Mouse (Mus musculus) neural tube, embryonic 11.5 days (tissue): Measurements from ENCODE around the gene Ackr1. TPM values are rescaled to one million over a fixed set of nuclear protein-coding genes. Genes with fewer than 3 reads are reported as not detected.

Source experiments
- ATAC-seq: fragments of 200-750 bp; cut with Nextera tagmentation; 2 replicates; pipeline ENCODE4 v1.8.0; 2017; ENCODE audit warnings: moderate number of reproducible peaks, mild to moderate bottlenecking, moderate TSS enrichment, moderate library complexity; ENCODE audit not compliant: insufficient read depth, low FRiP score, low TSS enrichment
- DNase-seq: peaks from one replicate; pipeline ENCODE4 v3.0.0-alpha.2; 2015; ENCODE audit warnings: low spot score
- H3K27ac ChIP-seq: fragments of 300-500 bp; sonication (generic); 2 replicates; pipeline ENCODE4 v1.5.1; 2014; ENCODE audit warnings: low read depth, mild to moderate bottlenecking, low read length
- H3K27me3 ChIP-seq: fragments of 300-500 bp; sonication (generic); 2 replicates; pipeline ENCODE4 v1.6.1; 2014; ENCODE audit warnings: mild to moderate bottlenecking, low read length, mixed read lengths; ENCODE audit not compliant: control insufficient read depth, insufficient read depth
- H3K36me3 ChIP-seq: fragments of 300-500 bp; sonication (generic); 2 replicates; pipeline ENCODE4 v1.6.1; 2014; ENCODE audit warnings: mild to moderate bottlenecking, low read length, moderate library complexity, mixed read lengths; ENCODE audit not compliant: control insufficient read depth, insufficient read depth
- H3K4me1 ChIP-seq: fragments of 300-500 bp; sonication (generic); 2 replicates; pipeline ENCODE4 v1.6.1; 2014; ENCODE audit warnings: low read length, mixed read lengths; ENCODE audit not compliant: control insufficient read depth, insufficient read depth
- H3K4me2 ChIP-seq: fragments of 300-500 bp; sonication (generic); 2 replicates; pipeline ENCODE4 v1.6.1; 2014; ENCODE audit warnings: low read depth, mild to moderate bottlenecking, moderate library complexity
- H3K4me3 ChIP-seq: fragments of 300-500 bp; sonication (generic); 2 replicates; pipeline ENCODE4 v1.5.1; 2014; ENCODE audit warnings: low read depth, low read length
- H3K9ac ChIP-seq: fragments of 300-500 bp; sonication (generic); 2 replicates; pipeline ENCODE4 v1.6.1; 2014; ENCODE audit warnings: mild to moderate bottlenecking, low read length
- H3K9me3 ChIP-seq: fragments of 300-500 bp; sonication (generic); 2 replicates; pipeline ENCODE4 v1.6.1; 2016; ENCODE audit warnings: low read length; ENCODE audit not compliant: control insufficient read depth
- WGBS: fragments of 180-500 bp; shearing (Covaris S2); extraction: QIAGEN DNeasy Blood & Tissue Kit; methylation state at CpG from one replicate; pipeline ENCODE4 v1.1.7; 2014; 5-methylcytosine and 5-hydroxymethylcytosine counted together
- polyA plus RNA-seq: library from polyadenylated mRNA; unstranded; fragments of >200 nt; fragmentation: Nextera tagmentation; extraction: Ambion mirVana; gene quantifications from 2 replicates; pipeline ENCODE4 v1.2.1, GENCODE M21; 2014

The Ackr1 gene
- polyA plus RNA-seq, 1 experiment from 2014 or later: 7.4 TPM

GRCm38 (mm10) chr1:173337008-173337407 is 3.5 kb upstream of the Ackr1 start:
- Histone ChIP-seq H3K4me2 (no peak overlapping the region), H3K27ac (no peak overlapping the region)
- WGBS: 91% methylated on average over 10 of the region's 10 CpGs

GRCm38 (mm10) chr1:173335903-173336302 is 2.4 kb upstream of the Ackr1 start:
- Histone ChIP-seq H3K9me3 (no peaks in the 10 kb centered on the region), H3K9ac (no peak overlapping the region), H3K27ac (0 out of 2 replicates have a peak overlapping the region, but pooled peaks have one; percentile 14), H3K4me1 (0 out of 2 replicates have a peak, but pooled peaks cover 2% of the 10 kb centered on the region), H3K4me2 (no peak overlapping the region), H3K4me3 (no peak overlapping the region), H3K36me3 (no peaks in the 10 kb centered on the region), H3K27me3 (no peaks in the 10 kb centered on the region)
- DNase-seq: no peak
- WGBS: 66% methylated on average over 11 of the region's 11 CpGs
- peak; percentile 10; the same call in 1 of the 2 replicates for ATAC-seq

More at GRCm38 (mm10) chr1:173337008-173337407, 3.5 kb upstream of the Ackr1 start:
- Histone ChIP-seq H3K4me1 (0 out of 2 replicates have a peak, but pooled peaks cover 2% of the 10 kb centered on the region), H3K36me3 (no peaks in the 10 kb centered on the region), H3K27me3 (no peaks in the 10 kb centered on the region), H3K4me3 (no peak overlapping the region), H3K9me3 (no peaks in the 10 kb centered on the region), H3K9ac (no peak overlapping the region)
- ATAC-seq: no peak
- DNase-seq: no peak

GRCm38 (mm10) chr1:173332418-173332817 is 1.1 kb downstream of the Ackr1 start:
- H3K36me3 ChIP-seq: no peaks in the 10 kb centered on the region
- H3K9me3 ChIP-seq: no peaks in the 10 kb centered on the region
- no peaks in the 10 kb centered on the region for H3K27me3 ChIP-seq
- DNase-seq (no peak), ATAC-seq (no peak)
- 90% methylated on average over 5 of the region's 5 CpGs for WGBS
- H3K4me3 ChIP-seq: no peak overlapping the region
- H3K4me2 ChIP-seq: no peak overlapping the region
- no peak overlapping the region for H3K27ac ChIP-seq
- no peak overlapping the region for H3K9ac ChIP-seq
- H3K4me1 ChIP-seq: 0 out of 2 replicates have a peak, but pooled peaks cover 2% of the 10 kb centered on the region

- Histone ChIP-seq H3K4me3 (no peak overlapping the region), H3K4me1 (no peaks in the 10 kb centered on the region), H3K9ac (no peak overlapping the region), H3K4me2 (no peak overlapping the region), H3K27ac (no peak overlapping the region), H3K36me3 (no peaks in the 10 kb centered on the region), H3K9me3 (no peaks in the 10 kb centered on the region), H3K27me3 (no peaks in the 10 kb centered on the region)
- WGBS: 76% methylated on average over 5 of the region's 5 CpGs
- no peak for DNase-seq
- no peak for ATAC-seq
Measured at GRCm38 (mm10) chr1:173329743-173330142, 3.8 kb downstream of the Ackr1 start.

- H3K36me3 ChIP-seq: no peaks in the 10 kb centered on the region
- WGBS: 65% methylated on average over 4 of the region's 4 CpGs
- no peak for DNase-seq
- H3K4me2 ChIP-seq: no peak overlapping the region
- no peak overlapping the region for H3K27ac ChIP-seq
- no peak for ATAC-seq
- no peaks in the 10 kb centered on the region for H3K4me1 ChIP-seq
- H3K9ac ChIP-seq: no peak overlapping the region
- no peaks in the 10 kb centered on the region for H3K27me3 ChIP-seq
- no peak overlapping the region for H3K4me3 ChIP-seq
- no peaks in the 10 kb centered on the region for H3K9me3 ChIP-seq
Measured at GRCm38 (mm10) chr1:173329185-173329584, 4.4 kb downstream of the Ackr1 start.

- H3K4me1 ChIP-seq: no peaks in the 10 kb centered on the region
- no peaks in the 10 kb centered on the region for H3K9me3 ChIP-seq
- H3K27me3 ChIP-seq: no peaks in the 10 kb centered on the region
- ATAC-seq (no peak), DNase-seq (no peak)
- H3K27ac ChIP-seq: no peak overlapping the region
- no peak overlapping the region for H3K9ac ChIP-seq
- 62% methylated on average over 8 of the region's 8 CpGs for WGBS
- H3K4me3 ChIP-seq: no peak overlapping the region
- H3K4me2 ChIP-seq: no peak overlapping the region
- H3K36me3 ChIP-seq: no peaks in the 10 kb centered on the region
Measured at GRCm38 (mm10) chr1:173328446-173328845, 5.1 kb downstream of the Ackr1 start.

- H3K9me3 ChIP-seq: no peaks in the 10 kb centered on the region
- no peaks in the 10 kb centered on the region for H3K4me1 ChIP-seq
- ATAC-seq (no peak), DNase-seq (no peak)
- no peak overlapping the region for H3K4me3 ChIP-seq
- H3K4me2 ChIP-seq: no peak overlapping the region
- H3K9ac ChIP-seq: no peak overlapping the region
- H3K27me3 ChIP-seq: no peaks in the 10 kb centered on the region
- H3K36me3 ChIP-seq: no peaks in the 10 kb centered on the region
- H3K27ac ChIP-seq: no peak overlapping the region
- 81% methylated on average over 1 of the region's 1 CpGs for WGBS
Measured at GRCm38 (mm10) chr1:173326552-173326951, 7.0 kb downstream of the Ackr1 start.

- 94% methylated on average over 1 of the region's 1 CpGs for WGBS
- Histone ChIP-seq H3K4me1 (no peaks in the 10 kb centered on the region), H3K4me3 (no peak overlapping the region), H3K36me3 (no peaks in the 10 kb centered on the region), H3K4me2 (no peak overlapping the region), H3K27ac (no peak overlapping the region), H3K27me3 (no peaks in the 10 kb centered on the region), H3K9me3 (no peaks in the 10 kb centered on the region), H3K9ac (no peak overlapping the region)
- DNase-seq: no peak
- no peak for ATAC-seq
Measured at GRCm38 (mm10) chr1:173325395-173325794, 8.2 kb downstream of the Ackr1 start.

- Histone ChIP-seq H3K27me3 (no peaks in the 10 kb centered on the region), H3K36me3 (no peaks in the 10 kb centered on the region), H3K9me3 (no peaks in the 10 kb centered on the region), H3K4me3 (no peak overlapping the region), H3K4me2 (no peak overlapping the region), H3K4me1 (no peaks in the 10 kb centered on the region), H3K9ac (no peak overlapping the region), H3K27ac (no peak overlapping the region)
- DNase-seq (no peak), ATAC-seq (no peak)
- 72% methylated on average over 4 of the region's 4 CpGs for WGBS
Measured at GRCm38 (mm10) chr1:173324961-173325360, 8.6 kb downstream of the Ackr1 start.
